Mouse (Mus musculus) cortical plate, adult 2 months (tissue): ENCODE results near the gene Phldb2.

Source experiments
- CTCF ChIP-seq: fragments of 200-500 bp; IDR thresholded peaks from 2 replicates; pipeline ENCODE4 v1.5.1; 2011; ENCODE audit warnings: mild to moderate bottlenecking, control low read depth, low read length; ENCODE audit not compliant: insufficient read depth; ENCODE audit errors: extremely low read depth
- POLR2A ChIP-seq: fragments of 200-500 bp; IDR thresholded peaks from 2 replicates; pipeline ENCODE4 v1.6.1; 2011; ENCODE audit warnings: mild to moderate bottlenecking, low read length, control low read depth; ENCODE audit not compliant: insufficient read depth; ENCODE audit errors: extremely low read depth

DNA sequence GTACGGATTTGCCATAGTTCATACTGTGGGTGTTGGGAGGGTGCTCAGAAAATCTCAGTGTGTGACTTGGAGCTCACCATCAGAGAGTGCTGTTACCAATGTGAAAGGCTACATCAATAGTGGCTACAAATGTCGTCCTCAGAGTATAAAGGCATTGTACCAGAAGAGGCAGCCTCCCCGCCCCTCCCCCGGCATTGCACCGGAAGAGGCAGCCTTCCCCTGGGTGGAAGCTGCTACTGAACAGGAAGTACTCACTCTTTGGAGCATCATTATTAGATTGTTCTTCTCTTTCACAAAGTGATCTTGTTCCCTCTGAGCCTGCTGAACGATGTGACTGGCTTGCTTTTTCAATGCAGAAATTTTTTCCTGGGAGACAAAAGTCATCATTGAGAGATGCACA is 173.4 kb downstream of the Phldb2 start:
- no peak for TF ChIP-seq POLR2A
- no peak for TF ChIP-seq CTCF
